Mouse (Mus musculus) MEL (cell line): ENCODE measurements around the gene Cacna1f. TPM values are rescaled to one million over a fixed set of nuclear protein-coding genes. Genes with fewer than 3 reads are reported as not detected.

Source experiments
- DNase-seq: peaks from one replicate; pipeline ENCODE4 v3.0.0; 2011; ENCODE audit warnings: low read depth, low spot score
- H3K27ac ChIP-seq: 2 replicates; pipeline ENCODE4 v1.5.1; 2012; ENCODE audit warnings: low read depth, mild to moderate bottlenecking, control low read depth, low read length, moderate library complexity; ENCODE audit not compliant: control insufficient read depth
- H3K27me3 ChIP-seq, 2 experiments: fragments of 150-350 bp in 1 of 2; sonication (generic) in 1 of 2; 2 replicates each; pipeline ENCODE4 v1.6.1; 2012; ENCODE audit warnings: low read length in 2 of 2, mild to moderate bottlenecking in 2 of 2, improper control_type of control experiment in 1 of 2, moderate library complexity in 1 of 2; ENCODE audit not compliant: insufficient read depth in 2 of 2, control insufficient read depth in 1 of 2
- H3K36me3 ChIP-seq, 2 experiments: 2 replicates each; pipeline ENCODE4 v1.6.1; 2012 to 2014; ENCODE audit warnings: low read length in 2 of 2, improper control_type of control experiment in 1 of 2, inconsistent platforms in 1 of 2, mild to moderate bottlenecking in 1 of 2; ENCODE audit not compliant: insufficient read depth in 2 of 2, control insufficient read depth in 1 of 2
- H3K4me1 ChIP-seq, 2 experiments: fragments of 150-350 bp in 1 of 2; sonication (generic) in 1 of 2; 2 replicates each; pipeline ENCODE4 v1.6.1; 2012; ENCODE audit warnings: low read length in 2 of 2, improper control_type of control experiment in 1 of 2, mild to moderate bottlenecking in 1 of 2; ENCODE audit not compliant: insufficient read depth in 2 of 2, control insufficient read depth in 1 of 2
- H3K4me3 ChIP-seq, 2 experiments: fragments of 150-350 bp in 1 of 2; sonication (generic) in 1 of 2; 2 replicates each; pipeline ENCODE4 v1.5.1; 2012; ENCODE audit warnings: low read depth in 2 of 2, low read length in 2 of 2, mild to moderate bottlenecking in 2 of 2, moderate library complexity in 2 of 2, control low read depth in 1 of 2, improper control_type of control experiment in 1 of 2; ENCODE audit not compliant: control insufficient read depth in 1 of 2, insufficient read depth in 1 of 2
- H3K79me2 ChIP-seq: 2 replicates; pipeline ENCODE4 v1.6.1; 2012; ENCODE audit warnings: mild to moderate bottlenecking, low read length, moderate library complexity; ENCODE audit not compliant: control insufficient read depth, poor library complexity, insufficient read depth
- H3K9ac ChIP-seq: 2 replicates; pipeline ENCODE4 v1.6.1; 2012; ENCODE audit warnings: low read depth, mild to moderate bottlenecking, control low read depth, low read length, moderate library complexity; ENCODE audit not compliant: control insufficient read depth, poor library complexity, severe bottlenecking
- H3K9me3 ChIP-seq: fragments of 150-350 bp; sonication (generic); replicated peaks from 2 replicates; pipeline ENCODE4 v1.6.1; 2012; ENCODE audit warnings: mild to moderate bottlenecking, low read length, improper control_type of control experiment, moderate library complexity; ENCODE audit not compliant: insufficient read depth
- BHLHE40 ChIP-seq: IDR thresholded peaks from 2 replicates; pipeline ENCODE4 v1.6.1; 2012; ENCODE audit warnings: low read depth, mild to moderate bottlenecking, inconsistent platforms, low read length, improper control_type of control experiment, borderline replicate concordance
- CHD1 ChIP-seq: IDR thresholded peaks from 2 replicates; pipeline ENCODE4 v1.6.1; 2012; ENCODE audit warnings: low read depth, mild to moderate bottlenecking, inconsistent platforms, low read length, improper control_type of control experiment
- E2F4 ChIP-seq: IDR thresholded peaks from 2 replicates; pipeline ENCODE4 v1.6.1; 2011; ENCODE audit warnings: low read depth, low read length, improper control_type of control experiment, borderline replicate concordance
- ELF1 ChIP-seq: IDR thresholded peaks from 2 replicates; pipeline ENCODE4 v1.6.1; 2014; ENCODE audit warnings: low read depth, mild to moderate bottlenecking, inconsistent platforms, low read length, improper control_type of control experiment, moderate library complexity
- ETS1 ChIP-seq: IDR thresholded peaks from 2 replicates; pipeline ENCODE4 v1.6.1; 2012; ENCODE audit warnings: low read depth, mild to moderate bottlenecking, inconsistent platforms, low read length, improper control_type of control experiment, moderate library complexity
- GABPA ChIP-seq: IDR thresholded peaks from 2 replicates; pipeline ENCODE4 v1.6.1; 2012; ENCODE audit warnings: low read depth, mild to moderate bottlenecking, inconsistent platforms, low read length, improper control_type of control experiment, moderate library complexity
- HCFC1 ChIP-seq: IDR thresholded peaks from 2 replicates; pipeline ENCODE4 v1.6.1; 2012; ENCODE audit warnings: low read depth, mild to moderate bottlenecking, inconsistent platforms, low read length, improper control_type of control experiment, moderate library complexity
- JUND ChIP-seq: IDR thresholded peaks from 2 replicates; pipeline ENCODE4 v1.6.1; 2011; ENCODE audit warnings: low read depth, mild to moderate bottlenecking, improper control_type of control experiment, low read length
- MAFK ChIP-seq: IDR thresholded peaks from 2 replicates; pipeline ENCODE4 v1.6.1; 2011; ENCODE audit warnings: low read depth, mild to moderate bottlenecking, low read length, improper control_type of control experiment, borderline replicate concordance
- MAX ChIP-seq: IDR thresholded peaks from 2 replicates; pipeline ENCODE4 v1.6.1; 2011; ENCODE audit warnings: low read length, improper control_type of control experiment
- MEF2A ChIP-seq: IDR thresholded peaks from 2 replicates; pipeline ENCODE4 v1.6.1; 2014; ENCODE audit warnings: low read depth, mild to moderate bottlenecking, inconsistent platforms, low read length, improper control_type of control experiment; ENCODE audit not compliant: poor library complexity, insufficient replicate concordance, severe bottlenecking; ENCODE audit errors: extremely low read depth
- MXI1 ChIP-seq: IDR thresholded peaks from 2 replicates; pipeline ENCODE4 v1.6.1; 2011; ENCODE audit warnings: mild to moderate bottlenecking, low read depth, low read length, improper control_type of control experiment
- MYB ChIP-seq: IDR thresholded peaks from 2 replicates; pipeline ENCODE4 v1.6.1; 2011; ENCODE audit warnings: mild to moderate bottlenecking, low read depth, low read length, improper control_type of control experiment
- MYC ChIP-seq: IDR thresholded peaks from 2 replicates; pipeline ENCODE4 v1.6.1; 2011; ENCODE audit warnings: low read depth, mild to moderate bottlenecking, low read length, improper control_type of control experiment, moderate library complexity
- NELFE ChIP-seq: IDR thresholded peaks from 2 replicates; pipeline ENCODE4 v1.6.1; 2011; ENCODE audit warnings: low read depth, low read length, improper control_type of control experiment
- NRF1 ChIP-seq: IDR thresholded peaks from 2 replicates; pipeline ENCODE4 v1.6.1; 2014; ENCODE audit warnings: low read depth, mild to moderate bottlenecking, inconsistent platforms, low read length, improper control_type of control experiment, moderate library complexity; ENCODE audit not compliant: poor library complexity, insufficient read depth, severe bottlenecking
- POLR2A ChIP-seq, 2 experiments: IDR thresholded peaks; 2 replicates each; pipeline ENCODE4 v1.6.1; 2011 to 2012; ENCODE audit warnings: low read length in 2 of 2, mild to moderate bottlenecking in 2 of 2, control low read depth in 1 of 2, improper control_type of control experiment in 1 of 2, low read depth in 1 of 2, moderate library complexity in 1 of 2; ENCODE audit not compliant: control insufficient read depth in 1 of 2, insufficient read depth in 1 of 2, poor library complexity in 1 of 2
- POLR2AphosphoS2 ChIP-seq: IDR thresholded peaks from 2 replicates; pipeline ENCODE4 v1.6.1; 2011; ENCODE audit warnings: low read length, improper control_type of control experiment
- POLR2AphosphoS5 ChIP-seq: IDR thresholded peaks from 2 replicates; pipeline ENCODE4 v1.6.1; 2012; ENCODE audit warnings: low read depth, borderline replicate concordance, mild to moderate bottlenecking, inconsistent platforms, low read length, moderate library complexity, mixed read lengths
- RAD21 ChIP-seq: IDR thresholded peaks from 2 replicates; pipeline ENCODE4 v1.6.1; 2011; ENCODE audit warnings: mild to moderate bottlenecking, low read depth, low read length, improper control_type of control experiment
- RCOR1 ChIP-seq: IDR thresholded peaks from 2 replicates; pipeline ENCODE4 v1.6.1; 2012; ENCODE audit warnings: low read depth, mild to moderate bottlenecking, inconsistent platforms, low read length, improper control_type of control experiment
- SIN3A ChIP-seq: IDR thresholded peaks from 2 replicates; pipeline ENCODE4 v1.6.1; 2012; ENCODE audit warnings: low read length, improper control_type of control experiment, inconsistent platforms
- SMC3 ChIP-seq: IDR thresholded peaks from 2 replicates; pipeline ENCODE4 v1.6.1; 2011; ENCODE audit warnings: low read depth, low read length, improper control_type of control experiment
- TAL1 ChIP-seq: IDR thresholded peaks from 2 replicates; pipeline ENCODE4 v1.6.1; 2012; ENCODE audit warnings: mild to moderate bottlenecking, inconsistent platforms, low read length, moderate library complexity, mixed read lengths
- TCF12 ChIP-seq: IDR thresholded peaks from 2 replicates; pipeline ENCODE4 v1.6.1; 2014; ENCODE audit warnings: low read depth, mild to moderate bottlenecking, inconsistent platforms, low read length, improper control_type of control experiment, moderate library complexity
- UBTF ChIP-seq: IDR thresholded peaks from 2 replicates; pipeline ENCODE4 v1.6.1; 2012; ENCODE audit warnings: low read depth, mild to moderate bottlenecking, inconsistent platforms, low read length, improper control_type of control experiment, moderate library complexity, borderline replicate concordance; ENCODE audit not compliant: insufficient read depth
- USF1 ChIP-seq: IDR thresholded peaks from 2 replicates; pipeline ENCODE4 v1.6.1; 2014; ENCODE audit warnings: low read depth, mild to moderate bottlenecking, inconsistent platforms, low read length, improper control_type of control experiment, moderate library complexity
- USF2 ChIP-seq, 2 experiments: IDR thresholded peaks; 2 replicates each; pipeline ENCODE4 v1.6.1; 2011 to 2012; ENCODE audit warnings: improper control_type of control experiment in 2 of 2, low read length in 2 of 2, borderline replicate concordance in 1 of 2, inconsistent platforms in 1 of 2, low read depth in 1 of 2, mild to moderate bottlenecking in 1 of 2; ENCODE audit not compliant: insufficient read depth in 1 of 2
- ZC3H11A ChIP-seq: IDR thresholded peaks from 2 replicates; pipeline ENCODE4 v1.6.1; 2012; ENCODE audit warnings: low read depth, mild to moderate bottlenecking, inconsistent platforms, low read length, improper control_type of control experiment
- ZKSCAN1 ChIP-seq: IDR thresholded peaks from 2 replicates; pipeline ENCODE4 v1.6.1; 2012; ENCODE audit warnings: low read depth, mild to moderate bottlenecking, inconsistent platforms, low read length, improper control_type of control experiment, moderate library complexity
- ZMIZ1 ChIP-seq: IDR thresholded peaks from 2 replicates; pipeline ENCODE4 v1.6.1; 2012; ENCODE audit warnings: low read depth, mild to moderate bottlenecking, inconsistent platforms, low read length, improper control_type of control experiment, moderate library complexity
- ZNF384 ChIP-seq: IDR thresholded peaks from 2 replicates; pipeline ENCODE4 v1.6.1; 2012; ENCODE audit warnings: low read depth, mild to moderate bottlenecking, inconsistent platforms, low read length, improper control_type of control experiment
- polyA plus RNA-seq, 2 experiments: library from polyadenylated mRNA; stranded (reverse) in 1 of 2; unstranded in 1 of 2; fragments of >175 nt in 1 of 2; fragments of >200 nt in 1 of 2; gene quantifications; 2 replicates each; pipeline versions ENCODE4 v1.2.1 to v1.2.4; 2012; ENCODE audit warnings: low replicate concordance in 2 of 2, low read depth in 1 of 2; ENCODE audit not compliant: insufficient read length in 2 of 2, insufficient read depth in 1 of 2, missing spikeins in 1 of 2
- total RNA-seq: library from RNA; depleted of rRNA; stranded (reverse); fragments of 300-350 nt; gene quantifications from 2 replicates; pipeline ENCODE4 v1.2.3, GENCODE M21; 2012

Cacna1f gene
- total and polyA plus RNA-seq, 3 experiments: 0.17 TPM; not detected in 2

DNA sequence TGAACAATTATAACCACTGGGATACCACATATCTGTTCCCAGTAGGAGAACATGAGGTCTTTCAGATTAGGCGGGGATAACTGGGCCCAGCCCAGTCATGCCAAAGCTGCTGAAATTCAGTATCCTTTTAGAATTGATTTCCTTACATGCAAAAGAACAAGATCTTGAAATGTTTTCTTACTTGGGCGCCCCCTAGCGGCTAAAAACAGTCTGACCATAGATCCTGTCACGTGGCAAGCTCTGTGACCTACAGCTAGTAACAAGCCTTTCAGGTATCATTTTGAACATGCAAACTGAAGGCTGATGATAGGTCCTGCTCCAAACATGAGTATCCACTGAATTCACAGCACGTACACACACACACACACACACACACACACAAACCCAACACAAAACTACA lies 38.5 kb downstream of the Cacna1f start (continued):
- TF ChIP-seq NELFE (no peak), ELF1 (no peak), MYC (peak; percentile 98), ZNF384 (0 out of 2 replicates have a peak, but pooled peaks have one; percentile 13), TAL1 (no peak), CHD1 (no peak), ZC3H11A (peak; percentile 85), RAD21 (peak; percentile 83), MEF2A (no peak), ETS1 (no peak), SMC3 (peak; percentile 87)

DNA sequence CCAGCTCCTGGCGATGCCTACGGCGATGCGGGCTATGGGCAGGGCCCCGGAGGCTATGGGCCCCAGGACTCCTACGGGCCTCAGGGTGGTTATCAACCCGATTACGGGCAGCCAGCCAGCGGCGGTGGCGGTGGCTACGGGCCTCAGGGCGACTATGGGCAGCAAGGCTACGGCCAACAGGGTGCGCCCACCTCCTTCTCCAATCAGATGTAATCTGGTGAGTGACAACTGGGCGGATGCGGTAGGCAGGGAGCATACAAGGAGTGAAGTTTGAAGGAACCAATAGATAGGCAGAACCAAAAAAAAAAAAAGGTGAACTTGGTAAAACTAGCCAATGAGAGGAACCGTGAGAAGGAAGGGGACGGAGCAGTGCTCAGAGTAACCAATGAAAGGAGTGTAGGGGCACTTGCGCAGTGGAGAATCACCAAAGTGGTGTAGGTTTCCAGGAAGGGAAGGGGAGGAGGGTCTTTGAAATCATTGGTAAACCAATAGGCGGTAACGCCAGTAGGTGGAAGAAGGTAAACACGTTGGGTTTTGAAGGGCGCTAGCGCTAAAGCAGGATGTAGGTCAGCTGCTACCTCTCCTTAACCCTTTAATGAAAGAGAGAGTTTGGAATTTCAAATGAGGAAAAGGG lies 41.9 kb downstream of the Cacna1f start:
- Histone ChIP-seq H3K79me2 (peaks cover 4% of the 10 kb centered on the region; the same call in 1 of the 2 replicates), H3K4me1 (peaks cover 0 to 9% of the 10 kb centered on the region in 2 experiments; a peak in 2 of 4 replicates), H3K9me3 (no peaks in the 10 kb centered on the region), H3K27ac (peak overlapping the region; percentile 80), H3K36me3 (peaks cover 0 to 3% of the 10 kb centered on the region in 2 experiments; a peak in 2 of 4 replicates), H3K4me3 (peak overlapping the region; percentile 68 to 80), H3K9ac (peak overlapping the region; percentile 92), H3K27me3 (no peaks in the 10 kb centered on the region)
- DNase-seq: peak; percentile 99
- 0 out of 2 replicates have a peak, but pooled peaks have one; percentile 21 for TF ChIP-seq UBTF
- TF ChIP-seq GABPA: no peak
- TF ChIP-seq SMC3: peak; percentile 30; the same call in 1 of the 2 replicates
- peak; percentile 96 for TF ChIP-seq POLR2AphosphoS2
- TF ChIP-seq USF1: 0 out of 2 replicates have a peak, but pooled peaks have one; percentile 7
- TF ChIP-seq MAX: peak; percentile 75
- TF ChIP-seq CHD1: no peak
- TF ChIP-seq E2F4: no peak
- peak; percentile 63 to 84 for TF ChIP-seq POLR2A (IDR thresholded peaks at IDR 0.05; ENCODE audit: control insufficient read depth in 1 of 2, insufficient read depth in 1 of 2, low read depth in 1 of 2, low read length in 2 of 2, poor library complexity in 1 of 2)
- no peak for TF ChIP-seq MEF2A
- no peak for TF ChIP-seq MYB
- TF ChIP-seq BHLHE40: no peak
- peak; percentile 64; the same call in 1 of the 2 replicates for TF ChIP-seq ZMIZ1
- peak; percentile 98 for TF ChIP-seq NRF1
- TF ChIP-seq HCFC1: peak; percentile 88
- no peak for TF ChIP-seq RAD21
- TF ChIP-seq RCOR1: no peak
- peak; percentile 80; the same call in 1 of the 2 replicates for TF ChIP-seq ZKSCAN1
- TF ChIP-seq POLR2AphosphoS5: no peak
- no peak for TF ChIP-seq ZC3H11A
- peak; percentile 83 for TF ChIP-seq MXI1
- peak; percentile 100 for TF ChIP-seq ZNF384
- TF ChIP-seq JUND: no peak
- TF ChIP-seq USF2 (IDR thresholded peaks at IDR 0.05; ENCODE audit: borderline replicate concordance in 1 of 2, insufficient read depth in 1 of 2, low read depth in 1 of 2, low read length in 2 of 2): no peak
- no peak for TF ChIP-seq MAFK
- peak; percentile 97 for TF ChIP-seq SIN3A
- TF ChIP-seq TCF12: peak; percentile 27; the same call in 1 of the 2 replicates
